In genomic region chr15:102487664-102488063, GRCm38 (mm10) we compare ENCODE assay signal across 33 mouse cellular contexts. TPM values are rescaled to one million over a fixed set of nuclear protein-coding genes. Genes with fewer than 3 reads are reported as not detected.
"Had no signal": no experiment of that assay in that cellular context is flagged by ENCODE, and none has a peak within 500 bp of the region (broad histone marks: within the 10 kb centered on the region; RNA-seq: fewer than 3 reads in every experiment).

No protein-coding gene starts in this region.

- H3K4me1 ChIP-seq: embryonic facial prominence, embryonic 12.5 days; embryonic facial prominence, embryonic 13.5 days; embryonic facial prominence, embryonic 15.5 days; forebrain, embryonic 10.5 days; forebrain, embryonic 12.5 days; forebrain, embryonic 13.5 days; forebrain, embryonic 15.5 days had no signal

- H3K27ac ChIP-seq: embryonic facial prominence, embryonic 12.5 days; embryonic facial prominence, embryonic 13.5 days; embryonic facial prominence, embryonic 15.5 days; forebrain, embryonic 10.5 days; forebrain, embryonic 12.5 days; forebrain, embryonic 13.5 days; forebrain, embryonic 15.5 days; gastrocnemius, adult 2 months; heart, adult 2 months had no signal

- H3K9me3 ChIP-seq: embryonic facial prominence, embryonic 12.5 days; embryonic facial prominence, embryonic 13.5 days; embryonic facial prominence, embryonic 15.5 days; forebrain, embryonic 10.5 days; forebrain, embryonic 12.5 days; forebrain, embryonic 13.5 days; forebrain, embryonic 15.5 days had no signal

- ATAC-seq: forebrain, embryonic 13.5 days; forebrain, embryonic 14.5 days; forebrain, embryonic 15.5 days; forebrain, embryonic 16.5 days; forebrain, postnatal 0 days had no signal

- H3K27me3 ChIP-seq: embryonic facial prominence, embryonic 12.5 days; embryonic facial prominence, embryonic 13.5 days; embryonic facial prominence, embryonic 15.5 days; forebrain, embryonic 12.5 days; forebrain, embryonic 13.5 days; forebrain, embryonic 15.5 days had no signal

- DNase-seq: cerebellum, adult 2 months; cerebellum, adult 8-10 months; cerebellum, adult 9-10 months; cerebellum, adult 9-11 months; cerebellum, postnatal 10 days; cerebellum, postnatal 14 days; cerebellum, postnatal 25 days; cerebellum, postnatal 36 days; embryo, embryonic 11 days; forebrain, postnatal 0 days; gastrocnemius, adult 2 months; gastrocnemius, postnatal 10 days; gastrocnemius, postnatal 14 days; gastrocnemius, postnatal 25 days; gastrocnemius, postnatal 36 days; heart, adult 18-20 months; heart, adult 2 months had no signal

- H3K9ac ChIP-seq: embryonic facial prominence, embryonic 12.5 days; embryonic facial prominence, embryonic 13.5 days; embryonic facial prominence, embryonic 15.5 days; forebrain, embryonic 12.5 days; forebrain, embryonic 13.5 days; forebrain, embryonic 15.5 days; forebrain, postnatal 0 days had no signal

- H3K4me2 ChIP-seq: embryonic facial prominence, embryonic 12.5 days; embryonic facial prominence, embryonic 13.5 days; embryonic facial prominence, embryonic 15.5 days; forebrain, embryonic 12.5 days; forebrain, embryonic 13.5 days; forebrain, embryonic 15.5 days; heart, embryonic 11.5 days had no signal

- H3K4me3 ChIP-seq: embryonic facial prominence, embryonic 12.5 days; embryonic facial prominence, embryonic 13.5 days; embryonic facial prominence, embryonic 15.5 days; erythroblast, embryonic 14.5 days; forebrain, embryonic 10.5 days; forebrain, embryonic 12.5 days; forebrain, embryonic 13.5 days; forebrain, embryonic 15.5 days; gastrocnemius, adult 2 months; heart, adult 2 months had no signal

RNA-seq across cellular contexts. Expression of gene Gm10337, which starts 15.9 kb away (rescaled TPM):
- polyA plus RNA-seq: cerebellum, adult 2 months; cortical plate, adult 2 months; embryonic facial prominence, embryonic 11.5 days; embryonic facial prominence, embryonic 12.5 days; erythroblast, embryonic 14.5 days; forebrain, embryonic 10.5 days; forebrain, embryonic 11.5 days; forebrain, embryonic 14.5 days; frontal cortex, adult 2 months; gonadal fat pad, adult 2 months; heart, adult 2 months had no signal
